Mouse (Mus musculus): ENCODE results near the gene Mrpl42. TPM values are rescaled to one million over a fixed set of nuclear protein-coding genes. Genes with fewer than 3 reads are reported as not detected.

Gene Mrpl42
- total RNA-seq, 2 experiments from 2014 or later, result 174 to 198 TPM

DNA sequence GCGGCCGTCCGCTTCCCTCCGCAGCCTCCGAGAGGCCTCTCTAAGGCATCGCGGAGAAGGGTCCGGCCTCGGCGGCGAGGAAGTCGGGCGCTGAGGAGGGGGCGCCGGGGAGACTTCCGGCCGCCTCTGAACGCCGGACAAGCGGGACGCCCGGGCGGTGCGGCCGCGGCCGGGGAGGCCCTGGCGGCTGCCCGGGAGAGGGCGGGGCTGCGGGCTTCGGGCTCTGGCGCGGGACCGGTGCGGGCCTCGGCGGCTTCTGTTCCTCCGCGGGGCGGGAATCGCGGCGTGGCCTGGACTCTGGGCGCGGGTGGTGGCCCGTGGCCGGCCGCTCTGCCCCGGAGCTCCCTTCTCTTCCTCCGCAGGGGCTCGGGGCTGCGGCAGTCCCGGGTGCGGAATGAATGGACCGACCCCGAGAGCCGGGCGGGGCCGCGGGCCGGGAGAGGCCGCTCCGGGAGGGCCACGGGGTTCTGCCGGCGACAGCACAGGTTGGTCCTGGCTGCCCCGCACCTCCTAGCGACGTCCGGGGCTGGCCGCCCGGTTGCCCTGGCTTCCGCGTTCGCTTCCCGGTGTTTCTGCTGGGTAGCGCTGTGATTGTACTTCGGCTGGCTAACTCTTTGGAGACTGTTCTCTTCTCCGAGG, 13.7 kb upstream of the Mrpl42 start:
- DNase-seq, result peak; percentile 71

- DNase-seq, result peak; percentile 98
These were observed 13.0 kb upstream of the Mrpl42 start, which contains the start of gene Ube2n for GRCm38 (mm10) chr10:95514656-95515292. Gene Ube2n (plus strand): TSS chr10:95515145.

DNA sequence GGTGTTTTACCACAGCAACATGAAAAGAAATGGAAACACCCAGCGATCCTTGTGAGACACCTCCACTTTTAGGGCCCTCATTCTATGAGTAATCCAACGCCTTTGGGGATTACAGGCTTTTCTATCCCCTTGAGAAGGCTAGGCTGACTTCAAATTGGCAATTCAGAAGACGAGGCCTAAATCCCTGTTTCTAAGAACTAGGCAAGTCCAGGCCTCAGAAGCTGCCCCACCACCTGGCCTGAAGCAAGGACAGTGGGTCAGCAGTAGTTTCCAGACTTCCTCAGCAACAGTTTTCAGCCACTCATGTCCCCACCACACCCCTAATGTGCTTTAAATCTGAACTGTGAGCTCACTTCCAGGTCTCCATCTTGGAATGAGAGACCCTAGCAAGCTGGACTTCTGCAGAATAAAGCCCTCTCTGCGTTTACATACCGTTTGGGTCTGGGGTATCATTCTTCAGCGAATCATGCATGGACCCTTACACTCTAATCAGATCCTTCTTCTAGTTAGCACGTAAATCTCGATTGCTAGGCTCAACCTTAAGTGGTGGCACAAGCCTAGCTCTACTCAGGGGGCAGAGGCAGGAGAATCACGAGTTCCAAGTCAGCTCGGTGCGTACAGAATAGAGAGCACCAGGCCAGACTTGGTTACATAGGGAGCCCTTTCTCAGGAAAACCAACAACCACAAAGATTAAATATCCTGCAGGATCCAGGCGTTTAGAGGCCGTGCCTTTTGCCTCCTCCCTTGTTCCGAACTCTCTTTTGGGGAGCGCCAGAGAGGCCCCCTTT, 12.2 kb upstream of the Mrpl42 start:
- no peak for DNase-seq

DNA sequence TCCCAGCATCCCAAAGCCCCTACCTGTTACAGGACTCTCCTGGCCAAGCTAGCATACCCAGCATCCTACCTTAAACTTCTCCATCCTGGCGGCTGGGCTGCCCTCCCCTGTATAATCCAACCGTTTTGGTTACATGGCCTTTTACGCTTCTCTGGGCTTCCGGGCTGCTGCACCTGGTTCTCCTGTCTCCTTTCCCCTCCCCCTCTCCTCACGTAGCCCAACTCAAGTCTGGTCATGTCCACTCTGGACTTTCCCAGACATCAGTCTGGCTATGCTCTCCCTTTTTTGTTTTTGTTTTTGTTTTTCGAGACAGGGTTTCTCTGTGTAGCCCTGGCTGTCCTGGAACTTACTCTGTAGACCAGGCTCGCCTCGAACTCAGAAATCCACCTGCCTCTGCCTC, 10.9 kb upstream of the Mrpl42 start:
- no peak for DNase-seq

GRCm38 (mm10) chr10:95509263-95509662, 7.5 kb upstream of the Mrpl42 start:
- DNase-seq, result no peak

DNA sequence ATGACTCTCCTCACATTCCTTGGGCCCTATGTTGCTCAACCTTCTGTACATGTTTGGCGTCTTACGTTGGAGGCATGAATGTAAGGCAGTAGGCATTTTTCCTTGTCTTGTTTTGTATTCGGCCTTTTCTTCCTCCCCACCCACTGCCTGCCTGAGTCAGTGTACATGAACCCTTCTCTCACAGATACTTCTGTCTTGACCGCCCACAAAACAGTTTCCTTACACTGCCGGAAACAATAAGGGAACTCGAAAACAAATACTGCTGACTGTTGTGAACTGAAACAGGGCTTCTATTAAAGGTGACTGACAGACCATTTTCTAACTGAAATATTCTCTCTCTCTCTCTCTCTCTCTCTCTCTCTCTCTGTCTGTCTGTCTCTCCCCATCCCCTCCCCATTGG, 7.1 kb upstream of the Mrpl42 start:
- DNase-seq, result no peak

DNA sequence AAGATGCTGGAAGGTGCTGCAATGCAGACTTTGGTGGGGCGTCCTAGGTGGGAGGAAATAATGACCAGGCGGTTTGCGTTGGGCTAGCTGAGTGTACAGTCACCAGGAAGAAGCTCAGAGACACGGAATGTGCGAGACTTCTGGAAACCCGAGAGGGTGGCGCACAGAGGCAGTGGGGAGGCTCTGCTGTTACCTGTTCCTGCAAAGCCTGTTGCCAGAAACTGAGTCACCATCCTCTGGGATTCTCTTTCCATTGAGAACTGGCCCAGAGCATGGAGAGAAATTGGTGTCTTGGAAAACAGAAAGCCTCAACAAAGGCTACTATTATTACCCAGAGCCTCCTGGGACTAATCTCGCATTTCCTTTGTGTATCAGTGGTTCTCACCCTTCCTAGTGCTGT, 6.4 kb upstream of the Mrpl42 start:
- no peak for DNase-seq

DNA sequence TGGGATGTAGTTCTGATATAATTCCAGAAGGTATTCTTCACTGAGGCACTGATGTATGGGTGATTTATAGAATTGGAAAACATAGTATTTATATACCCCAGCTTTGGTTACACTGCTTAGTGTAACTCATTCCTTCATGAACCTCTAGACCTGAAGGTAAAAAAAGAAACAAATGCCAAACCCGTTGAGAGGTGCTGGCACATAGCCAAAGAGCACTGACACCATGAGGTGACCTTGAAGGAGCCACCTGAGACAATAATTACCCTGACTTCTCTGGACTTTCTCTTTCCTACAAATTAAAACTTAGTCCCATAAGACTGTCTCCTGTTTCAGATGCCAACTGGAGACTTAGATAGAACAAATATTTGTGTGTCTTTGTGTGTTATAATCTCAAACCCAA, 2.6 kb upstream of the Mrpl42 start:
- no peak for DNase-seq

DNA sequence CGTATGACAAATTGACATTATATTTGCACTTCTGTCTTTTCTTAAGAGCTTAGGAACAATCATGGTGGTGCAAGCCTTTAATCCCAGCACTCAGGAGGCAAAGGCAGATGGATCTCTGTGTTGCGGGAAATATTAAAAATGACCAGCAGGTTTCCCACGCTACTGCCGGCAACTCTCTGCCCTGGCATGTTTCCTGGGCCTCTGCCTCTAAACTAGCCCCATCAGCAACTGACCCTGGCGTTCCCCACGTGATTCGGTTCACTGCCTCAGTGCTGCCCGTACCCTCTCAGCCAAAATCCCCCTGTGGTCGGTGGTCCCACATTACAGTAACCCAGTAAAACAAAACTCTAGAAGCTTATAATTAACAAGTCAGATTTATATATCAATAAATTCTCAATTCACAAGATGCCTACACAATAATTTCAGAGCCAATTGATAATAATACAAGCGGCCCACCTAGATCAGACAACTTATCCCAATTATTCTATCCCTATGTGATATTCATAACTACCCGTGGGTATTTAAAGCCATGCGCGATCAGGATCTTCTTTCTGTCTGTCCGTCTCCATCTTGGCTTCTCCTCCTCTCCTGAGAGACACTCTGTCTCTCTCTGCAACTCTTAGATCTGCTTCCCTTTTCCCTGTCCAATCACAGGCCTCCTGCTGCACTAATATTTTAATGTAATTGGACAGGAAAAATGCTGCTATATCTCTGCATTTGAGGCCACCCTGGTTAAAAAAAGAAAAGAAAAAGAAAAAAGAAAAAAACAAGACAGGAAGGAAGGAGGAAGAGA, 1.9 kb upstream of the Mrpl42 start:
- DNase-seq, result no peak

- DNase-seq, result no peak
These were observed 707 bp downstream of the Mrpl42 start for GRCm38 (mm10) chr10:95501033-95501432.

- DNase-seq, result no peak
These were observed 7.5 kb downstream of the Mrpl42 start for GRCm38 (mm10) chr10:95494268-95494667.

DNA sequence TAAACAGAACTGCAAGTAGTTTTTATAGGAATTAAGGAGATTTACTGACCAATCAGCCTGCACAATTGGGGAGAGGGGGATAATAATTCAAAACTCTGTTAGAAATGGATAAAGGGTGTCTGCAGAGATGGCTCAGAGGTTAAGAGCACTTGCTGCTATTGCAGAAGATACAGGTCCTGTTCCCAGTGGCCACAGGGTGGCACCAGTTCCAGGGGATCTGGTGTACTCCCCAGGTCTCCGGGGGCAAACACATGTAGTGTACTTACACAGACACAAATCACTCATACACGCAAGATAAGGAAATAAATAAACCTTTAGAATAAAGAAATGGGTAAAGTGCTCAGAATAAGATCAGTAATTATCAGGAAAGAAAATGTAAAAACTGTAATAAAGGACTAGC, 12.1 kb downstream of the Mrpl42 start:
- DNase-seq, result peak; percentile 53

GRCm38 (mm10) chr10:95477516-95477915, 24.2 kb downstream of the Mrpl42 start:
- no peak for DNase-seq

GRCm38 (mm10) chr10:95475923-95476322, 25.8 kb downstream of the Mrpl42 start:
- DNase-seq, result peak; percentile 91

GRCm38 (mm10) chr10:95471889-95472547, 29.7 kb downstream of the Mrpl42 start:
- no peak for DNase-seq

- DNase-seq, result no peak
These were observed 30.6 kb downstream of the Mrpl42 start for GRCm38 (mm10) chr10:95471186-95471585.

- no peak for DNase-seq
These were observed 32.8 kb downstream of the Mrpl42 start for GRCm38 (mm10) chr10:95468894-95469293.

- peak; percentile 16 for DNase-seq
These were observed 36.2 kb downstream of the Mrpl42 start for GRCm38 (mm10) chr10:95465485-95465896.

DNA sequence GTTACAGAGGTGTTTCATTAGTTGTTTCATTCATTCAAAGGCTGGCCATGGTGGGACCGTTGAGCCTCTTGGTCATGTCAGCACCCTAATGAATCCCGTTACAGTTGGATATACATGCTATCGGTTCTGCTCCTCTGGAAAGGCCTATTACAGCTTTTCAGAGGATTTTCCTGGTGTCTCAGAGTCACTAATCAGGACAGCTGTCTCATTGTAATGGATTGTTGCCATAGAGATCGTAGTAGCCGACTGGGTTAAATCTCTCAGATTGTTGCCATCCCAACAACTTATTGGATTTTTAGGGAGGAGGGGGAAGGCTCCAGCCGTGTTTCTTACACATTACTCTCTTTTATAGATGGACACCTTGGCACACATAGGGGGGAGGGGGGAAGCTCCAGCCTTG, 37.2 kb downstream of the Mrpl42 start:
- no peak for DNase-seq

DNA sequence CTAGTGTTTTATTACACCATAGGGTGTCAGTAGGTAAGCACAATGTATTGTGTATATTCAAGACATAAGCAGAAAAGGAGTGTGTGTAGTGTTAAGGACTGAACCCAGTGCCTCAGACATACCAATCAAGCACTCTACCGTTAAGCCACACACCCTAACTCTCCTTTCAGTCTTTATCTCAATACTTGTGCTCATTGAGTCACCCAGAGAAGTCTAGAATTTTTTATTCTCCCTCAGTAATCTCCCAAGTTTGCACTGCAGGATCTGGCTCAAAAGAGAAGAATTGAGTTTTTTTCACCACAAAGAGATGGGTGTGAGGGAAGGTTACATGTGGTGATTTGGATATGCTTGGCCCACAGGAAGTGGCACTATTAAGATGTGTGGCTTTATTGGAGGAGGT, 39.5 kb downstream of the Mrpl42 start:
- no peak for DNase-seq

DNA sequence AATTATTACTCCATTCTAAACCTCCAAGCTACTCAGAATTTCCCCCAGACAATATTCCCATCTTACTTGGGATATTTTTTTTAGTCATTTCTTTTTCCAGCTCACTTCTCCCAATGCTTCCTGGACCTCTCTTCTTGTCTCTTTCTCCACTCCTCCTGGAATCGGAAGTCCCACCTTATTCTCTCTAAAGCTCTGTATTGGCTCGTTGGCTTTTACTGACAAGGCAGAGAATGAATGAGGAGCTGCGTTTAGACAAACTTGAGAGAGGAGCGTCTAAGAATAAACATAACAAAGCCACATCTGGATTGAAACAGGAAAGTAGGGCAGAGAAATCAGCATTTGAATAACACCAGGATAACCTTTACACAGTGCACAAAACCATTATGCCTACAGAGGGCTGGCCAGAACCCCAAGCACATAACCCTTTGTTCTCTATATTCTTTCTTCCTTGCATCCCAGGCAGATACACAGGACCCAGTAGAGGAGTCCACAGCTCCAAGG, 40.6 kb downstream of the Mrpl42 start:
- DNase-seq, result no peak
